Mouse (Mus musculus): ENCODE measurements around the gene Ppp1r2.

DNA sequence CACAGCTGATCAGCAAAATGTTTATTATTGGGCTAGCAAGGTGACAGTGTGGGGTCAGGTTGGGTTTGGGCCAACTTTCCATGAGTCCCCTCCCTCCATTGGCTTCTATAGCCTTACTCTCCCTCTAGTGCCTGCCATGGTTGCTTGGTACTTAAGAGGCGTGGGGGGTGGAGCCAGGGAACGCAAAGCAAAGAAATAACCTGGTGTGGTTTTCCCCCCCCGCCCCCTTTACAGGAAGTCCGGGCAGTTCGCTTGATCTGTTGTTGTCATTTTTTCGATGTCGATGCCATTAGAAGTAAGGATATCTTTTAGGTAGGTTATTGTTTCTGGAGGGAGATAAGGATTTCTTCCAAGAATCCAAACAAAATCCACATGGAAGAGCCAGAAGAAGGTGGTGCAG is 22.0 kb upstream of the Ppp1r2 start:
- no peak for TF ChIP-seq CTCF (IDR thresholded peaks at IDR 0.05; ENCODE audit: borderline replicate concordance, extremely low read depth, insufficient read depth, insufficient read length)
- TF ChIP-seq POLR2A (IDR thresholded peaks at IDR 0.05; ENCODE audit: borderline replicate concordance, extremely low read depth, insufficient read depth, insufficient read length, poor library complexity, severe bottlenecking) = no peak
